Mouse (Mus musculus) embryo, embryonic 9.5 days (tissue): ENCODE measurements at regions not wholly inside any gene's neighbourhood (a gene's known extent, or its start where the extent isn't known, plus 50 kb on each side); places are given as distances from the start of the nearest gene placed in this dataset.
A peak's percentile ranks its signal among the peaks of the same experiment; 100 is the strongest.

Experiments
- DNase-seq: peaks from one replicate; pipeline ENCODE4 v3.0.0-alpha.2; 2017; ENCODE audit errors: extremely low spot score

DNA sequence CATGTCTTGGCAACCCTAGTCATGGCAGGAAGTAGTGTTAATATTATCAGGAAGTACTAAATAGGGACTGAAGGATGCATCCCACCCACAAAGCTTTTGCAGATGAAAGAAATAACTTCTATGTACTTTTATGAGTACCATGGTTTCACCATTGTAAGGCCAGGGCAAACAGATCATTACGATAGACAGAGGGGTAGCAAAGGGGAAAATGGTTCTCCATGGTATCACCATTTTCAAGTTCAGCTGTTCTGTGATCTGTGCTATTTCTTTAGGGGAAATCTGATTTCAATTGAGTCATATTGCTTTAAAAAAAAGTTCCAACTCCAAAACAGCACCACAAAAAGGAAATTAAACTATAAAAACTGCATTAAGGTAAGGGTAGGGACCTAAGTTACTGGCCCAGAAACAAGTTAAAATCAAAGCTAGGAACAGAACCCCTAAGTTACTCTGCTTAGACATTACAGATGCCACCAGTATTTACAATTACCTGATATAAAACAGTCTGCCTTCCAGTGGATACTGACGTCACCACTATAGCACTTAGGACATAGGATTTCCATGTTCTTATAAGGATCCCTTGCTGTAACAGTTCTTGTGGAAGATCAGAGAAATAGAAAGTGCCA lies 610.4 kb downstream of the Bcl11a start:
- DNase-seq = no peak

DNA sequence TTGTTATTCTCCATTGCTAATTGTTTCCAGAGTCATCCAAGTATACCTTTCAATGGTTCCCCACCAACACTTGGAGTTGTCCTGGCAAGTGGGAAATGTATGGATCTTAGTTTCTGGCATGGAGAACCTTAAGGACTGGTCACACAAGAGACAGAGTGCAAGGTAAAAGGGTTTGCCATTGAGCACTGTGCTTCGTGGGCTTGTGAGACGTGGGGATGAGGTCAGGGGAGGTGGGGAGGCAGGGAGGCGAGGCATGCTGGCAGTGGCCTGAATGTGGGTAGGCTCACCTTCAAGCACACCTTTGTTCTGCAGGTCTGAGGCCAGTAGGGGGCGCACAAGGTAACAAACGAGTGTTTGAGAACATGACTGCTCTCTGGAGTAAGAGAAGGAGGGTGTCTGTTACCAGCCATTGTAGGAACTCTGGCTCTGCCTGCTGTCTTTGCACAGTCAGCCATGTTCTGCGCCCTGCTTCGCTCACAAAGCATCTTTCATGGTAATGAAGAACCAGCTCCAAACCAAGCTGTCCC lies 612.0 kb downstream of the Bcl11a start:
- DNase-seq = peak; percentile 41

DNA sequence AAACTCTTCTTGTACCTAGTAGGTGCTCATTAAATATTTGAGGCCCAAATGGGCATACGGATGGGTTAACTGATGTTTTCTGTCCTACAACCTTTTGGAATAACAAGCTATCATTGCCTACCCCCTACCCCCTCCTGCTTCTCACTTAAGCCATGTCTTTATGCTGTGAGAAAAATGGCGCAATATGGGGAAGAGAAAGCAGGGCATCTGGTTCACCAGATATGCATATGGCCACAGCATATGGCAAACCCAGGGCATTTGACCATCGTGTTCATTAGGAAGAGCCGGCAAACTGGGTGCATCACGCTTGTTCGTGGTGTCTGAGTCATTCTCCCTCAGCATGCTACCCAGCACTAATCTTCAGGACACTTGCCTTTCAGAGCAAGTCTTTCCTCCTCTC lies 616.1 kb downstream of the Bcl11a start:
- DNase-seq = no peak

DNA sequence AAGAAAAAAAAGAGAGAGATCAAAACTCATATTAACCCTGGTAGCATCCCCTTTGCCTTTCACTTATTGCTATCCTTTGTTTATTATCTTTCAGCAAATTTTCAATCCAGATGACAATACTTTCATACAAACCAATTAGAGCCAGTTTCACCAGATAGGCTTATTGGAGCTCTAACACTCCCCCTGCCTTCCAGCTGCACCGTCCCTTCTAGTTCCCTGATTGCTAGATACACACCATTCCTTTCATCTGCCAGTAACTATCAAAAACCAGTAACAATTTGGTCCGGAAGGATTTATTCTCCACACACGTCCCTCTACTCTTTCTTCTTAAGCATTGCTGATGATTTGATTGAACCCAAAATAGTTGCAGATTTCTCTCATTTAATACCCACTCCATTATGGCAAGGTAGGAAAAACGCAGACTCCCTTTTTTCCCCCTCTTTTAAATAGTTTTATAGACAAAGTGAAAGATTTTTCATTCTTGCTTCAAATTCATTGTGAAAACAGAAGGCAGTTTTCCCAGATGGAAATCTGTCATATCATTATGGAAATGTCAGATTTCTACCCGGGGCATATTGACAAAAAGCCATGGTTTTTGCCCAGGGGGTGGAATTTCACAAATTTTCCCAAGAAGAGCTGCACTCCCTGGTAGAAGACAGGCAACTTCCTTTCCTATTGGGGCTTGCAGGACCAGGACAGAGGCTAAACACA lies 617.3 kb downstream of the Bcl11a start:
- DNase-seq = no peak

DNA sequence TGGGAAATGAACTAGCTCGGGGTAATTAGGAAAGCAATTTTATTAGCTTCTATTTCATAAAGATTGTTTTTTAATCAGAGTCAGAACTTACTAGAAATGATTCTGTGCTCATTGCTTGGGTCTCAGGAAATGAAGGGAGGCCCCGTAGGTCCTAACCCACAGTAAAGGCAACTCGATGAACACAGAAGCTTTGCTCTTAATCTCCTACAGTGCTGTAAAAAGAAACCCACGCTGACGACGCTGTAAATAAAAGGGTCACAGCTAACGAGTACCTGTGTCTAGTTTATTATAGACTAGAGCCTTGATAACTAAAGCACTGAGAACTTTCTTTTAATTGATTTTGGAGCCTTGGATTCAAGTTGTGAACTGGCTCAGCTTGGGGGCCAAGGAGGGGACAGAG lies 618.7 kb downstream of the Bcl11a start:
- DNase-seq = no peak

DNA sequence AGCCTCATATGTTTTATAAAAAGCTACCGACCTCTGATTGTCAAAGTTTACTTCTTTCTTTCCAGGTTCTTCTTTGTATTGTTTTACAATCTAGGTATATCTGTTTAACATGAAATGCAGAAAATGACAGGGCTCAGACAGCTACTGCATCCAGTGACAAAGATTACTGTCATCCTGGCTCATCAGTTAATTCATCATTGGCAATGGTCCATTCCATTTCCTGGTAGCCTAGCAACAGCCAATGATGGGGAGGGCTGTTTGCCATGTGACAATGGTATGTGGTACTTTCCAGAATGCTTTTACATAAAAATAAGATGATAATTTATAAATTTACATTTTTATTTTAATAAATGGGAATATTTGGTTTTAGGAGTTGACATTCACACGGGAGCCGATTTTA lies 630.9 kb downstream of the Bcl11a start:
- DNase-seq = no peak

DNA sequence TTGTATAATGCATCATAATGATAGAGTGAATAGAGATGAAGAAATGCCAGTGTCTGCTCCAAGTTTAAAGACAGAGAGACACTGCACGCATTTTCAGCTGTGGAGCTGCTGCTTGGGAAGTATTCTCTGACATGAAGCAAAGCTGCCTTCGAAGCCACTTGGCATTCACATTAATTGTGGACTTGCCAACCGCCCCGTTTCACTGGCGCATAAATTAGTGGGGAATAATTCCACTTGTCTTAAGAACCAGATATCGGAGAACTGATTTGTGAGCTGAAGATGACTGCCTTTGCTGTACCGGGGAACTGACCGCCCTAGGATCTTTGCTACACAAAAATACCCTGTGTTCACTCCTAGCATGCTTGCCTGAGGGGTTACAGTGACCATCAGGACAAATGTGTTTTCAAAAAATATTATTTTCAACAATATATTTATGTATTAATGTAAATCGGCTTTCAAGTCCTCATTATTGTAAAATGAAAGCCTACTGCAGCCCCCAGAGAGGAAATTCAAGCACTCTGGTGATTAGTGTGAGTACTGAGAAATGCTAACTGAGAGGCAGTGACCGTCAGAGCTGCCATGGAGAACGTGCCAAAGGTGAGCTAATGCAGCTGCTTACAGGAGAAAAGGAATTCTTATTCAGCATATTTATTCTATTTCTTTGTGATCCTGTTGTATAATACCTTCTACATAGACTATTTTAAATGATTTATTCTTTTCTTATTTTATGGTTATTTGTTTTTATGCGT lies 638.9 kb downstream of the Bcl11a start:
- DNase-seq = no peak

DNA sequence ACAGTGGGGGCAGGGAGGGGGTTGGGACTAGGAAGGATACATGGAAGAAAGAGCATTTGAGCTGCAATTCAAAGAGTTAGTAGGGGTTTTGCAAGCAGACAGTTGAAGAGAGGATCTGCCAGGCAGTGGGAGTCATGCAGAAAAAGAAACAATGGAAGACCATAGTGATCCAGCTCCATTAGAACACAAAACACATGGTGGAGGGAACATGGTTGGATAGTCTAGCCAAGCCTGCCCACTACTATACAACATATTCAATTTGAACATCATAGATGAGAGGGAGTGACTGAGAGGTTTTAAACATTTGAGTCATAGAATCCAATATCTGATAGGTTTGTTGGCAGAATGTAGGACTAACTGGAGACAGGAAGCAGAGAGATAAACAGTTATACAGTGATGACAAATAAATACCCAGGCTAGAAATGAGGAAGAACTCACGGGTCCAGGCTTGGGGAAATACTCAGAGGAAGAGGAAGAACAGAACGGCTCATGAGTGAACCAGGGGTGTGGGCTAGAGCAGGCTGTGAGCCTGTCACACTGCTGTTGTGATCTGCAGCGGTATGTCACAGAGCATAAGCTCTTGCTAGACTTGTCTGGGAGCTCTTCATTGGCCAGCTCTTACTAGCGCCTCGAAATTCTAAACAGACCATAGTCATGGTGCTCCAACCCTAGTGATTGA lies 646.5 kb downstream of the Bcl11a start:
- no peak for DNase-seq

DNA sequence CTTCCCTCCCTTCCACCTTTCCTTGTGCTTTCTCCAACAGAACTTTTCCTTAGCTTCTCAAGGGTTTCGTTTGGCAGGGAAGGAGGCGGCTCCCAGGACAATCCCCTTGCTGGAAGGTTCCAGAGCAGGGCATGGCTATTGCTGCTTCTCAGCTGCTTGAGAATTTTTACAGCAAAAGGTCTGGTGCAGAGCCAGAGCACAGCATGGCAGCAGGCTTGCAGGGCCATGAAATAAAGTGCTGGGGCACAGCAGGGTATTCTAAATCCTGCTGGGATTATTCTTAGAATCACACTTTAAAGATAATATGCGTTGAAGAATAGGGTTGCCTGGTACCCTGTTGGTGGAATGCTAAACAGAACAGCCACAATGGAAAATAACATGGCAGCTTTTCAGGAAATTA lies 648.5 kb downstream of the Bcl11a start:
- DNase-seq = no peak

DNA sequence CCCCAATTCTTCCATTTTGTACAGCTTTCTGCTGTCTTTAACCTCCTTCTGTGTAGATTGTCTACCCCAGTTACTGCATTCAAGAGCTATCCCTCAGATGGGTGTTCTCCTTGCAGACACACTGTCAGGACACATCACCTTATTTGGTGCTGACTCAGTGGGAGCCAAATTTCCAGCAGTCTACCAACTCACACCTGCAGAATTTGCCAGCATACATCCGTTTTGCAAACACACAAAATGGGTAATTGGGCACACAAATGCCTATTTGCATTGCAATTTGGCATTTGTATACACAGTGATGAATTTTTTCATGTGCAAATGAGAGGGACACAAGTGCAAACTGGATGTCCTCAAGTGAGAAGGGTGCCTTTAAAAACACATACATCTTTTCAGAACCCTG lies 649.5 kb downstream of the Bcl11a start:
- no peak for DNase-seq

DNA sequence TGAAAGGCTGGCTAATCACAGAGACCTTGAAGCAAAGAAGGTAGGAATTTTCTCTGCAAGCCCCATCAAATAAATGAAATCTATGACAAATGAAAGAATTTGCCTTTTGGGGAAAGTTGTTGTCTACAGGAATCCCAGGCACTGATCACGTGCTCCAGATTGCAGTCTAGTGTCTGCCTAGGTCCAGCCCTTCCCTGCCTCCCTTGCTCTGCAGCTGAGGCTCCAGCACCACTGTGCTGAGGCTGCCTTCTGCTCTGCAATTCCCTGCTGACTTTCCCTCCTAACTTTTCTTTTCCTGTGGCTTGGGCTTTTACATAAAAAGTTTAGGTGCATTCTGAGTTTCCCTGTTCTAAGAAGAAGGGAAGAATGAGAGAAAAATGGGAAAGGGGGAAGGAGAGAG lies 653.6 kb downstream of the Bcl11a start:
- DNase-seq = no peak

DNA sequence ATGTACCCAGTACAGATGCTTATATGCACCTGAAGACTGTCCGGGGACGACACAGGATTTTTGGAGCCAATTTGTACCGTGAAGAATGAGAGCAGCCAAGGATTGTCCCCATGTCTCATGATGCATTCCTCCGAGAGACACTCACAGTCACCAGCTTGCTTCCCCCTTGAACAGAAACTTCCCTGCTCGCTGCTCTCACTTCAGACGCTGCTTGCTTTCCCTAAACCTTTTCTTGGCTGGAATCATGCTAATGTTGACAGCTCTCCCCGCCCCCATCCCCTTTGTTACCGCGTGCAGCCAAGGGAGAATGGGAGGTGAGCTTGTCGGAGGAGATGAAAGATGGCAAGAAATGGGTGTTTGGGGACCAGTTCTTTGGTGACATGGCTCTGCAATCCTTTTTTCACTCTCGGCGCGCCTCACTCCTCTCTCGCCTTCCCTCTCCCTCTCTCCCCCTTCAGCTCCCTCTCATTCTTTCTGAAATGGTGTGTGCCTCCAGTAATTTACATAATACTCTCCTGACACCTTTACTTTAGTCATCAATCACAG lies 661.9 kb downstream of the Bcl11a start:
- DNase-seq = peak; percentile 56

DNA sequence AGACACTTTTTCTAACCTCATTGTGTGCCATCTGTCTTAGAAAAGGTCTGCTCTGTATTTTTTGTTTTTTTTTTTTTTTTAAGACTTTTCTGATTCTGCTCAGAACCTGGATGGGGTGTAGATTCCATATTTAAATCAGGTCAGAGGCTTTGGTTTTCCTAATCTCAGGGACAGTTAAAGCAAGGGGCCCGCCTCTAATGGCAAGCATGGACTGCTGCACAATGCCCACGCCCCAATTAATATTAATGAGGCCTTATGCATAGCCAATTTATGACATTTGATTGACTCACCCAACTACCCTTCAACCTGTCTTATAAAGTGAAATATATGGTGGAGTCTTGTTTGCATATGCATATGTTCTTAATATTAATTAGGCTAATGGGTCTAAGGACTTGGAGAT lies 662.6 kb downstream of the Bcl11a start:
- no peak for DNase-seq

DNA sequence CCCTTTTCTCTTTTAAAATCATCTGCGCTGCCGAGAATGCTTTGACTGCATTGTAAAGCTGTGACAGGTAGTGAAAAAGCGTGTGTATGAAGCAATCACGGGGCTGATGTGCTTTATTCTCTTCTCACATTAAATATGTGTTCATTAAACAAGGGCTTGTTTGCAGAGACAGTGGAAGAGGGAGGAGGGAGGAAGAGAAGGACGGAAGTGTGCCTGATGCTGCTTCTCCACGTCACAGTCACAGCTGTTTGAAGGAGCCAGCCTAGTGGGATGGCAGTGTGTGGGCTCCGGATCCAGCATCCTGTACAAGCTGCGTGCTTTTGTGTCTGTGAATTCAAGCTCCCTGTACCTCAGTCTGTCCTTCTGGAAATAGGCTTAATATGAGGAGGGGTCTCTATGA lies 664.7 kb downstream of the Bcl11a start:
- no peak for DNase-seq

DNA sequence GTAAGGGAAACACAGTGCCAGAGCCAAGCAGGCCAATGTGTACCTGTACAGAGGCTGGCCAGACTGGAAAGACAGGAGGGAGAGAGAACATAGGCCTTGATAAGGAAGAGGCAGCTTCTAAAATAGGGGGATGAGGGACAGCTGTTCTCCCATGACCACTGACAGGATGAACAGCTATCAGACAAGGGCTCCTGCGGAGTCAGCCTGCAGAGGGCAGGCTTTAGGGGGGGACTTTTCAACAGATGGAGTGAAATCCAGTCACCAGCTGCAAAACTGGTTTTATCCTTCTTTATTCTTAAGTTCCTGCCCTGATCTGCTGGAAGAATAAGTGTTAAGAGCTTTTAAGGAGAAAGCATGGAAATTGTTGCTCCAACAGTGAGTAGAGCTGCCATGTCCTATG lies 665.6 kb downstream of the Bcl11a start:
- DNase-seq = no peak

DNA sequence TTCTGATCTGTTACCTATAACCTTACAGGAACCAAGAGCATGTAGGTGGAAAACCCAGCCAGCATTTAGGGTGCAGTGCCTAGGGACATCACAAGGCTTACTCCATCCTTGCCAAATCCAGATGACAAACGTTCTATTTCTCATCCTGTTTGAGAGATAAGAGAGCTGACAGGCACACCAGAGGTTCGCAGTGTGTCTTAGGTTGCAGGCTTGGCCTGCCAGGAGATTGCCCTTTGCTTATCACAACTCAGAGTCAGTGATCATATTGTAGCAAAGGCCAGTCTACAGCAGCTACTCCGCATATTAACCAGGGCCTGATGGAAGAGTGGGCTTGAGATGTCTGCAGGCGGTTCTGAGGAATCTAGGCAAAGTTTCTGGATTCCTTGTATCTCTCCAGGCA lies 668.0 kb downstream of the Bcl11a start:
- DNase-seq = no peak

DNA sequence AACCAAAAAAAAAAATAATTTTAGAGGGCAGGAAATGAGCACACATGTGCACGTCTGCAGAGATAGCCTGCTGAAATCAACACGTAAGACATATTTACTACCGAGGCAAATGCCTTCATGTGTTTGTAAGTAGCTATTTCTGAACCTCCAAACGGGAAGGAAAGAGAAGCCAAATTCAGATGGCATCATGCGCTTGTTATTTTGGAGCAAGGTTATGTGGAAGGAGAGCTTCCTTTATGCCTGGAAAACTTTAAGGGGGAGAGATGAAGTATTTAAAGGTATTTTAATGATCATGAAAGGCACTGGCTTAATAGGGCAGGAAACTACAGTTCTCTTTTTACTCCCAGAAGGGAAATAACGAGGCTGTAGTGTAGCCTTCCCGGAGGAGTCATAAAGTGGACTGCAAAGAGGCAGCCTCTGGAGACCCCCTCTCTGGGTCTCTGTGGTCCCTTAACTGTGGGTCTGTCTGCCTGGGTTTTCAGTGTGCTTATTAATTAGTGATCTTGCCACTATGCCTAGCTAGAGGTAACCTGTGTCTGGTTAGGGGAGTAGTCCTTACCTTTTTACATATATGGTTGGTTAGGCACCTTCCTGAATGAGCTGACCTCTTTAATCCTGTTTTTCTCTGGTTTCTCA lies 672.4 kb downstream of the Bcl11a start:
- DNase-seq = no peak

DNA sequence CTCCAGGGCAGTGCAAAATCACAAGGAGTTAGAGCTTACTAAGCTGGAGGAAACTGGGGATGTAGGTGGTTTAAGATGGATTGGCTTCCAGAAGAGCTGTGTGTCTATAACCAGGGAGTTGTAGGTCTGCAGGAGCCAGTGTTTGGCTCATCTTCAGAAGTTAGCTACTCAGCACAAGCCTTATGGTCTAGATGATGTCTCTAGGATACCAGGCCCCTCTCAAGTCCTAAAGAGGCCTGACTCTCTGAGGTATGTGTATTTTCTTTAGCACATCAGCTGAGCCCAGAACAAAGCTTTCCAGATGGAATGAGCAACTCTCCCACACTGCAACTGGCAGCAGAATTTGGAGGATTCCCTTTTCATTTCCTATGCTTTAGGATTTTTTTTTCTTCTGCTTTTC lies 680.3 kb downstream of the Bcl11a start:
- DNase-seq = no peak

DNA sequence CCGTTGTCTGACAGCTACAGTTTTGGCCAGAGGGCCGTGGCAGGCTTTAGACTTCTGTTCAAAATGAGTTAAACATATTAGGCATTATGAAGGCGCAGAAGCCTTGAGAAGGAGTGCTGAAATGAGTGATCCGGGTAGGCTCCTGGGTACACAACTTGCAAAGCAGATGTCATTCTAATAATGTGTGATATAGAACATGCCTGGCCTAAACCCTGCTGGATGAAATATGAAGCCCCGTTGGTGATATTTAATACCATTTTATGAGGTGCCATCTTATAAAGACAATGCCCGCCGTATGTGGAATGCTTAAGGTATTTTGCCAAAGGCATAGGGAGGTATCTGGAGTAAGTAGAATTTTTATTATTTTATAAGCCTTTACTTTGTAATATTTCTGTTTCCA lies 705.6 kb downstream of the Bcl11a start:
- no peak for DNase-seq

DNA sequence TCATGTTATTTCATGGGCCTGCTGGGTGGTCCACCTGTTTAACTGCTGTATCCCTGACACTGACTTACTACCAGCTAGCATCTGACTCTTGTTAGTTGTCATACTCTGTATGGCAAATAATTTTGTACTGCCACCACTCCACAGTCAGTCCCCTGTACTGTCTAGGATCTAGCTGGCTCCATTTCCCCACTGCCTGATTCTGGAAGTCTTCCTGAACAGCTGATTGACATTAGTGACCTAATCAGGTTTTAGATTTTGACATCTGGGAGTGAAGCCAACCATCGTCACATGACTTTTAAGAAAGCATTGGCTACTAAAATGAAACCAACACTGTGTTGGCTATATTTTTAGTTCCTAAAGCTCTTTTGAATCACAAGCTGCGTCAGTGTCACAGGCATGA lies 711.3 kb downstream of the Bcl11a start:
- no peak for DNase-seq

DNA sequence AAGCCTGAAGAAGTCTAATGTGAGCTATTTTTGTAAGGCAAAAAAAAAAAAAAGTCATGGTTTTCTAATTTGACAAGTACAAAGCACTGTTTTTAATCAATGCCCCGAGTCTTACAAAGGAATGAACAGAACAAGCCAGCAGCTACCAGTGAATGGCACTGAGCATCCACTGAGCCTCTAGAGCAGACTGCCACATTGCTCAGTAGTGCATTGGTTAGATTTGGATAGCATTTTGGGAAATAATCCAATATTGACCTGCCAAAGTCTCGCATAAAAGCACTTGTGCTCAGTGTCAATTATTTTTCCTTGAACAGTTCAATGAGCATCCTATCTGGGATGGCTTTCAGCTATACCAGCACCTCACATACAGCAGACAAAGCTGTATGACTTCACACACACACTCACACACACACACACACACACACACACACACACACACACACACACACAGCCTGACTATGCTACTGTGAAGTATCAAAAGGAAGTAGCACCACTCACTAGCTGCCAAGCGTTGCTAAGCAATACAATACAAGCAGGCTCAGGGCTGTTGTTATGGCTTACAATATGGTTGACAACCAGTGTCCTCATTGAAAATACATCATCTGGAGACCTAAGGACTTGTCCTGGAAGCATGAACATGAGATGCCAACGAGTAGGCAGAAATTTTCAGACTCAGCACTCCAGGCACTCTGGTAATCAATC lies 717.8 kb downstream of the Bcl11a start:
- no peak for DNase-seq
